Mouse (Mus musculus) embryonic facial prominence, embryonic 15.5 days (tissue): Measurements from ENCODE around the gene Mylk. TPM values are rescaled to one million over a fixed set of nuclear protein-coding genes. Genes with fewer than 3 reads are reported as not detected.
A peak's percentile ranks its signal among the peaks of the same experiment; 100 is the strongest.

Experiments used
- ATAC-seq: fragments of 200-750 bp; cut with Nextera tagmentation; 2 replicates; pipeline ENCODE4 v1.8.0; 2017; ENCODE audit warnings: low read depth, moderate TSS enrichment; ENCODE audit not compliant: insufficient number of reproducible peaks, low FRiP score, low TSS enrichment
- H3K27ac ChIP-seq: fragments of 300-500 bp; sonication (generic); replicated peaks from 2 replicates; pipeline ENCODE4 v1.5.1; 2015; ENCODE audit warnings: mild to moderate bottlenecking, inconsistent platforms
- H3K27me3 ChIP-seq: fragments of 300-500 bp; sonication (generic); 2 replicates; pipeline ENCODE4 v1.6.1; 2015; ENCODE audit warnings: inconsistent platforms
- H3K36me3 ChIP-seq: fragments of 300-500 bp; sonication (generic); 2 replicates; pipeline ENCODE4 v1.6.1; 2015; ENCODE audit warnings: mild to moderate bottlenecking, inconsistent platforms
- H3K4me1 ChIP-seq: fragments of 300-500 bp; sonication (generic); 2 replicates; pipeline ENCODE4 v1.6.1; 2015; ENCODE audit warnings: inconsistent platforms
- H3K4me2 ChIP-seq: fragments of 300-500 bp; sonication (generic); replicated peaks from 2 replicates; pipeline ENCODE4 v1.6.1; 2015; ENCODE audit warnings: mild to moderate bottlenecking, inconsistent platforms
- H3K4me3 ChIP-seq: fragments of 300-500 bp; sonication (generic); replicated peaks from 2 replicates; pipeline ENCODE4 v1.5.1; 2015; ENCODE audit warnings: mild to moderate bottlenecking, inconsistent platforms
- H3K9ac ChIP-seq: fragments of 300-500 bp; sonication (generic); 2 replicates; pipeline ENCODE4 v1.6.1; 2015; ENCODE audit warnings: inconsistent platforms
- H3K9me3 ChIP-seq: fragments of 300-500 bp; sonication (generic); replicated peaks from 2 replicates; pipeline ENCODE4 v1.6.1; 2016; ENCODE audit warnings: inconsistent platforms
- WGBS: fragments of 180-500 bp; shearing (Covaris S2); methylation state at CpG from one replicate; pipeline ENCODE4 v1.1.7; 2015; 5-methylcytosine and 5-hydroxymethylcytosine counted together
- polyA plus RNA-seq: library from polyadenylated mRNA; unstranded; fragments of >200 nt; fragmentation: Nextera tagmentation; extraction: Ambion mirVana; gene quantifications from 2 replicates; pipeline ENCODE4 v1.2.1, GENCODE M21; 2015

The Mylk gene
- polyA plus RNA-seq, 1 experiment from 2014 or later, result 28.1 TPM

GRCm38 (mm10) chr16:34929686-34930085 lies 184.7 kb downstream of the Mylk start:
- Histone ChIP-seq H3K27ac (peak overlapping the region; percentile 58), H3K9ac (no peak overlapping the region), H3K36me3 (0 out of 2 replicates have a peak, but pooled peaks cover 3% of the 10 kb centered on the region), H3K4me3 (no peak overlapping the region), H3K9me3 (no peaks in the 10 kb centered on the region), H3K27me3 (no peaks in the 10 kb centered on the region), H3K4me1 (peaks cover 28% of the 10 kb centered on the region), H3K4me2 (no peak overlapping the region)
- ATAC-seq, result no peak
- WGBS, result 56% methylated on average over 8 of the region's 8 CpGs

DNA sequence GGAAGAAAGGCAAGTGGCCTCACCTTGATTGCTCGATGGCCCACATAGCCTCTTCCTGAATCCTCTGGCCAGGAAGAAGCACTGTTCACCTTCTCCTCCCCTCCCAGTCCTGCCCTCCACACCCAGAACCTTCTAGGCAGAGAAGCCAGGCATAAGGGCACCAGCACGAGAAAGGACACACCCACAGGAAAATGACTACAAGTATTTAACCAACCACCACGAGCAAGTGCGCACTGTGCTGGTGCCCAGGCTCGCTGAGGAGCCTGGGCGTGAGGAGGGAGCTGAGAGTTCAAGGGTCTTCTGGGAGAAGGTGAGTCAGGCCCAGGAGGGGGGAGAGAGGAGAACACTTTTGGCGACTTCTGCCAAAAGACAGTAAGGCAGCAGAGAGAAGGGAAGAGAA lies 185.1 kb downstream of the Mylk start:
- H3K27ac ChIP-seq, result peak overlapping the region; percentile 58
- no peaks in the 10 kb centered on the region for H3K27me3 ChIP-seq
- H3K36me3 ChIP-seq, result 0 out of 2 replicates have a peak, but pooled peaks cover 3% of the 10 kb centered on the region
- H3K4me2 ChIP-seq, result no peak overlapping the region
- WGBS, result 69% methylated on average over 7 of the region's 7 CpGs
- no peak overlapping the region for H3K4me3 ChIP-seq
- H3K9ac ChIP-seq, result no peak overlapping the region
- H3K9me3 ChIP-seq, result no peaks in the 10 kb centered on the region
- peaks cover 27% of the 10 kb centered on the region for H3K4me1 ChIP-seq
- ATAC-seq, result no peak

DNA sequence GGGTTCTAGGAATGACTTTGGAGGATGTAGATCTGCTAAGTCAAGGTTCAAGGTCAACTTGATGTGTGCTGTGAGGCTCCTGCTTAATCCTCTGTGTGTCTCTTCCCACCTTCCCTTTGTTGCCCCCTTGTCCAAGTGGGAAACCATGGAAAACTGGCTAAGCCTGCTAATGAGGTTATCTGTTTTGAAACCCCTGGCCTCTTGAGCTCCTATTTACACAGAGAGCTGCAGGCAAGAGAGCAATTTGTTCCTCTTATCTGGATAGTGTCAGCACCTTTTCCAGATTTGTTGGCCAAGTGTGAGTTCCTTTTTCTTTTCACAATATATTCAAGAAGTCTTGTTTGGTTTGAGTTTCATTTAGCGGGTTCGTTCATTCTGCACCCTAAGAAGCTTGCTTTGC lies 186.3 kb downstream of the Mylk start:
- Histone ChIP-seq H3K9me3 (no peaks in the 10 kb centered on the region), H3K4me2 (no peak overlapping the region), H3K36me3 (0 out of 2 replicates have a peak, but pooled peaks cover 3% of the 10 kb centered on the region), H3K27me3 (no peaks in the 10 kb centered on the region), H3K27ac (no peak overlapping the region), H3K4me1 (peaks cover 33% of the 10 kb centered on the region), H3K4me3 (no peak overlapping the region), H3K9ac (no peak overlapping the region)
- ATAC-seq, result no peak
- 66% methylated on average over 2 of the region's 2 CpGs for WGBS

GRCm38 (mm10) chr16:34933173-34933572 lies 188.2 kb downstream of the Mylk start:
- Histone ChIP-seq H3K4me3 (no peak overlapping the region), H3K9ac (no peak overlapping the region), H3K4me1 (peaks cover 38% of the 10 kb centered on the region), H3K27me3 (no peaks in the 10 kb centered on the region), H3K36me3 (no peaks in the 10 kb centered on the region), H3K4me2 (no peak overlapping the region), H3K27ac (no peak overlapping the region), H3K9me3 (no peaks in the 10 kb centered on the region)
- WGBS, result 83% methylated on average over 4 of the region's 4 CpGs
- ATAC-seq, result no peak

GRCm38 (mm10) chr16:34934486-34934885 lies 189.5 kb downstream of the Mylk start:
- no peaks in the 10 kb centered on the region for H3K36me3 ChIP-seq
- no peak overlapping the region for H3K9ac ChIP-seq
- no peaks in the 10 kb centered on the region for H3K9me3 ChIP-seq
- no peak overlapping the region for H3K4me2 ChIP-seq
- H3K27me3 ChIP-seq, result no peaks in the 10 kb centered on the region
- H3K4me1 ChIP-seq, result peaks cover 36% of the 10 kb centered on the region
- WGBS, result 55% methylated on average over 6 of the region's 6 CpGs
- no peak for ATAC-seq
- H3K4me3 ChIP-seq, result no peak overlapping the region
- H3K27ac ChIP-seq, result peak overlapping the region; percentile 91

DNA sequence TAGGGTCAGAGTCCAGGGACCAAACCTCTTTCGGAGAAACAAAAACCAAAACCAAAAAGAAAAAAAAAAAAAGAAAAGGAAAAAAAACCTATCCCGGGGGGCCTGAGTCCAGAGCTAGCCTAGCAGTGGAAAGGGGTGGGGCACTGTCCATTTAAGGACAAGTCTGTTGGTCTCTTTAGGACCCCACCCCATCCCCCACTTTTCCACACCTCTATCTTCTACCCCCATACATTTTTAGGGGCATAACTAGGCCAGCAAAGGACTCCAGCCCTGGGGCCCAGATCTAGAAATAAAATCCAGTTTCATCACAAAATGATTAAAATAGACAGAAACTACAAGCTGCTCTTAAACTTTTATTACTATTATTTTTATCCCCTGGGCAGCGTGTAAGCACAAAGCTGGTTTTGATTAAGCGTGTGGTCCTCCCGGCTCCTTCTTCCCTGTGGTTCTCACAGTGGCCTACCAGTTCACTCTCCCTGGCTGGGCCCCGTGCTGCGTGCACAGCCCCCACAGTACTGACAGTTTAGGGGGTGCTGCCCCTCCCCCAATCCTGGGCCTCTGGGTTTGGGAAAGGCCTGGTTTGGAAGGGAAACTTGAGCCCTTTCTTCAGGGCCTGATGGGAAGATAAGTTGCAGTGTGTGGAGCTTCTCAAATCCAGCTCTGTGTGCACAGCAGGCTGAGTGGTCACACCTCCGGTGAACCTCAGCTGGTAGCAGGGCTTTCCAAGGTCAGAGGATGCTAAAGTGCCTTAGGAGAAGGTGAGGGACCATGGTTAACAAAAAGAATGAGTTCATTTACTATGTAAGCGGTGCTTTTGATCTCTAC lies 190.7 kb downstream of the Mylk start:
- Histone ChIP-seq H3K4me2 (no peak overlapping the region), H3K27ac (peak overlapping the region; percentile 91), H3K27me3 (no peaks in the 10 kb centered on the region), H3K4me3 (no peak overlapping the region), H3K4me1 (peaks cover 33% of the 10 kb centered on the region), H3K9ac (no peak overlapping the region), H3K36me3 (no peaks in the 10 kb centered on the region), H3K9me3 (no peaks in the 10 kb centered on the region)
- WGBS, result 27% methylated on average over 9 of the region's 9 CpGs
- ATAC-seq, result peak; percentile 86

DNA sequence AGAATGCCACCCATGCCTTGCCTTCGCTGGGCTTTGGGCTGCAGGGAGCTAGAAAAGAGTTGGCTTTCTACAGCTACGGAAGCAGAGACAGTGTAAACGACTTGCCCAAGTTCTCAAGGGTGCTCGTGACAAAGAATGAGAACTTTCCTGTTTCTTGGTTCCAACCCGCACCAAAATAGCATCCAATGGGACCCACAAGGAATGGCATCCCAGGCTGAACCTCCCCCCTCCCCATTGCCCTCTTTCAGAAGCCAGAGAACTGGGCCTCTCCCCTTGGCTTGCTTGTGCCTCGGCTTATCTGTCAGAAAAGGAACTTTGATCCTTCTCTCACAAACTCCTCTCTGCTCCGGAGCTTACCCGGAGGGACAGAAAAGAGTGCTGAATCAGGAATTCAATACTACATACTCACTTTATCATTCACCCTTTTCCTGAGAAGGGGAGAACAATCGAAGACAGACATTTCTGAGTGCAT lies 191.4 kb downstream of the Mylk start:
- H3K4me2 ChIP-seq, result no peak overlapping the region

DNA sequence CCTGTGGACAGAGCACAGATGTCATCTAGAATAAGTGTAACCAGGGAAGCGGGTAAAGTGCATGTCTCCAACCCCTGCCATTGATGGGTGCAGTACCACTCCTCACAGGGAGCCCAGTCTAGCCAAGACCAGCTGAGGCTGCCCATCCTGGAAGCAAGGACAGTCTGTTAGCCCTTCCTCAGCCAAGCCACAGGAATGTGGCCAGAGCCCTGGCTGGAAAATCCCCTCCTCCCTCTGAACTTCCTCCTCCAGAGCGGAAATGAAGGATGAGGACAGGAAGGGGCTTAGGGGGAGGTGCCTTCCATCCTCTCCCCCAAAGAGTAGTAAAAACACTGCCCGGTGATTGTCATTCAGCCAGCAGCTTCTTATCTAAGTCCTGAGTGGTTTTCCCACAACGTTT lies 192.6 kb downstream of the Mylk start:
- peak; percentile 34; the same call in 1 of the 2 replicates for ATAC-seq
- Histone ChIP-seq H3K4me2 (no peak overlapping the region), H3K4me1 (peaks cover 33% of the 10 kb centered on the region), H3K27ac (peak overlapping the region; percentile 48), H3K4me3 (no peak overlapping the region), H3K27me3 (no peaks in the 10 kb centered on the region), H3K9ac (no peak overlapping the region), H3K36me3 (no peaks in the 10 kb centered on the region), H3K9me3 (no peaks in the 10 kb centered on the region)
- WGBS, result 51% methylated on average over 4 of the region's 4 CpGs

More for the DNA sequence above, 191.4 kb downstream of the Mylk start:
- 33% methylated on average over 9 of the region's 9 CpGs for WGBS
- no peak overlapping the region for H3K9ac ChIP-seq
- ATAC-seq, result no peak
- H3K4me3 ChIP-seq, result no peak overlapping the region
- H3K4me1 ChIP-seq, result peaks cover 33% of the 10 kb centered on the region
- H3K27me3 ChIP-seq, result no peaks in the 10 kb centered on the region
- no peaks in the 10 kb centered on the region for H3K9me3 ChIP-seq
- peak overlapping the region; percentile 91 for H3K27ac ChIP-seq
- no peaks in the 10 kb centered on the region for H3K36me3 ChIP-seq

DNA sequence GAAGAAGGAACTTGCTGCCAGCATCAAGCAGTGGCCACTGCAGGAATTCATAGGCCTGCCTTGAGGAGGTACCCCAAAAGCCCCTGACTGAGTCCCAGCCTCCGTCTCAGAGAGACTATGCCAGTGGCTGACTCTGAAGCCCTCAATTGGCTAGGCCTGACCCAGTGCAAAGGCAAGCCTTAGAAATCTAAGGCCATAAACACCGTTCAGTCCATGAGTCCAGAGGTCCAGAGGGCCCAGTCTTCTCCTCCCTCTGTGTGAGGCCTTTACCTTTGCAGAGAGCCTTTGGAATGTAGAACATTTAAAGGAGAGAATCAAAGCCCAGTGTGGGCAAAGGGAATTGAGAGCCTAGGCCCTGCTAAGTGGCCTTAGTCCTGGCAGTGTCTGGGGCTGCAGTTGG lies 193.2 kb downstream of the Mylk start:
- H3K4me2 ChIP-seq, result no peak overlapping the region
- 80% methylated on average over 2 of the region's 2 CpGs for WGBS
- no peak overlapping the region for H3K4me3 ChIP-seq
- peak overlapping the region; percentile 31 for H3K27ac ChIP-seq
- peaks cover 33% of the 10 kb centered on the region for H3K4me1 ChIP-seq
- H3K27me3 ChIP-seq, result no peaks in the 10 kb centered on the region
- no peaks in the 10 kb centered on the region for H3K36me3 ChIP-seq
- no peak for ATAC-seq
- no peaks in the 10 kb centered on the region for H3K9me3 ChIP-seq
- H3K9ac ChIP-seq, result no peak overlapping the region

GRCm38 (mm10) chr16:34939951-34940350 lies 194.9 kb downstream of the Mylk start:
- Histone ChIP-seq H3K4me1 (peaks cover 32% of the 10 kb centered on the region), H3K27me3 (no peaks in the 10 kb centered on the region), H3K27ac (no peak overlapping the region), H3K36me3 (no peaks in the 10 kb centered on the region), H3K9me3 (no peaks in the 10 kb centered on the region), H3K9ac (no peak overlapping the region), H3K4me2 (no peak overlapping the region), H3K4me3 (no peak overlapping the region)
- ATAC-seq, result no peak
- WGBS, result 74% methylated on average over 5 of the region's 5 CpGs

GRCm38 (mm10) chr16:34940363-34940762 lies 195.4 kb downstream of the Mylk start:
- 67% methylated on average over 5 of the region's 5 CpGs for WGBS
- no peak overlapping the region for H3K4me2 ChIP-seq
- no peak overlapping the region for H3K27ac ChIP-seq
- no peaks in the 10 kb centered on the region for H3K36me3 ChIP-seq
- no peaks in the 10 kb centered on the region for H3K9me3 ChIP-seq
- H3K9ac ChIP-seq, result no peak overlapping the region
- peaks cover 28% of the 10 kb centered on the region for H3K4me1 ChIP-seq
- H3K4me3 ChIP-seq, result no peak overlapping the region
- no peak for ATAC-seq
- H3K27me3 ChIP-seq, result no peaks in the 10 kb centered on the region

- 22% methylated on average over 3 of the region's 3 CpGs for WGBS
- Histone ChIP-seq H3K36me3 (no peaks in the 10 kb centered on the region), H3K4me3 (no peak overlapping the region), H3K4me2 (no peak overlapping the region), H3K9me3 (no peaks in the 10 kb centered on the region), H3K4me1 (peaks cover 12% of the 10 kb centered on the region), H3K27ac (peak overlapping the region; percentile 34; the same call in 1 of the 2 replicates), H3K27me3 (no peaks in the 10 kb centered on the region), H3K9ac (no peak overlapping the region)
- ATAC-seq, result no peak
Measured at GRCm38 (mm10) chr16:34941915-34942314, 196.9 kb downstream of the Mylk start.
